Mouse (Mus musculus) kidney, adult 9 months (tissue): ENCODE data around the gene Gm20388.

Experiments used
- DNase-seq: peaks from one replicate; pipeline ENCODE4 v3.0.0; 2022

The Gm20388 gene

GRCm38 (mm10) chr8:120208113-120208512 lies 297.5 kb downstream of the Gm20388 start:
- no peak for DNase-seq

DNA sequence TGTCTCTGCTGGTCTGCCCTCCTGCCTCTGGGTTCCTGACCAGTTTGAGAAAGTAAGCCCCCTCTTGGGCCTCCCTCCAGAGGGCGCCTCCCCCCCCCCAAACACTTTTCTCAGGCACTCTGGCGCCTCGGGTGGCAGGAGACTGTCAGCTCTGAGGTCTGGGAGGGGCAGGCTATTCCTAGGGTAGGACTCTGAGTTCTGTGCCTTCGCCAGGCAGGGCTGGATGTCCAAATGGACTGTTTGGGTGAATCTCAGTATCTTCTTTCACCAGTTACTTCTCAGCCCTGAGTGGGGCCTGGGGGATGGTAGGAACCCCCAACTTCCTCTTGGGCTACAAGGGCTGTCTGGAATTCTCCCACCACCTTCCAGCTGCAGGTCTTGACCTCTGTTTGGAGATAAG lies 300.7 kb downstream of the Gm20388 start:
- DNase-seq: no peak

GRCm38 (mm10) chr8:120212596-120212995 lies 302.0 kb downstream of the Gm20388 start:
- DNase-seq: no peak

DNA sequence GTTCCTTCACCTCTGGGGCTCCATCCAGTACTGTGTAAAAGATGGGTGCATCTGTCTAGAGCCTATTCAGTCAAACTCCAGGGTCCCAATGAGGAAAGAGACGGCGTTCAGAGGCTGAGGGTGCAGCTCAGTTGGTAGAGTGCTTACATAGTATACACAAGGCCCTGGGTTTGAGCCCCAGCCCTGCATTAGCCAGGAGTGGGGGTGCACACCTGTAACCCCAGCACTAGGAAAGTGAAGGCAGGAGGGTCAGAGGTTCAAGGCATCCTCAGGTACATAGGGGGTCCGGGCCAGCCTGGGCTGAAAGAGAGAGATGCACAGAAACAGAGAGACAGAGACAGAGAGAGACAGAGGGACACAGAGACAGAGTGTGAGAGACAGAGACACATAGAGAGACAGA lies 302.6 kb downstream of the Gm20388 start:
- DNase-seq: no peak

DNA sequence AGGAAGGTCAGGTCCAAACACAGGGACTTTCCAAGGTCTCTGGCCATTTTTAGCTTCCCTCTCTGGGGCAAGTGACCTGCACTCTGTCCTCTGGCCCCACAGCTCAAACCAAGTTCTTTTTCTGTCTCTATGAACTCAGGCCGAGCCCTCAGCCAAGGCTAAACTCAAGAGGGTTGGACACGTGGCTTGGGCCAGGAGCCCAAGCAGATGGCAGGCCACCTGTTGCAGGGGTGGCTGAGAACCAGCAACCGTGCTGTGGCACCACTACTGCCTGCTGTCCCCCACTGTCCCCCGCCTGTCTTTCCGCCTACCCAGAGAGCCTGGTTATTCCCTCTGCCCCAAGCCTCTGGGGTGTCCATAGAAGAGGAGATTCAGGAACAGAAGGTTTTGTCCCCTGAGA lies 303.3 kb downstream of the Gm20388 start:
- DNase-seq: no peak

- DNase-seq: no peak
These were observed 304.9 kb downstream of the Gm20388 start for GRCm38 (mm10) chr8:120215416-120216141.

GRCm38 (mm10) chr8:120216855-120217830 lies 306.5 kb downstream of the Gm20388 start:
- DNase-seq: peak; percentile 40

- DNase-seq: no peak
These were observed 311.9 kb downstream of the Gm20388 start for GRCm38 (mm10) chr8:120222548-120222947.

GRCm38 (mm10) chr8:120224521-120225420 lies 314.1 kb downstream of the Gm20388 start:
- no peak for DNase-seq

- no peak for DNase-seq
These were observed 314.9 kb downstream of the Gm20388 start for GRCm38 (mm10) chr8:120225421-120226151.

- no peak for DNase-seq
These were observed 316.3 kb downstream of the Gm20388 start for GRCm38 (mm10) chr8:120226700-120227577.

DNA sequence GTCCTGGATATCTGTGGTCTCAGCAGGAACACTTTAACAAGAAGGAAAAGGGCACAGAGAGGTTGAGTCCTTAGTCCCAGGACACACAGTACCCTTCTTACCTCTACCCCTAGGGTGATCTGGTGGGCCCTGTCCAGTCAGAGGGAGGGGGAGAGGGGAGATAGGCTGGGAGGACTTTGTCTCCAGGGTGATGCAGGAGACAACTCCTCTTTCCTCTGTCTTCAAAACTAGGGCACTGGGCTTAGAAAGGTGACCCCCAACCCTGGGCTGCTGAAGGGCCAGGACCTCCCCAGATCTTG lies 316.9 kb downstream of the Gm20388 start:
- DNase-seq: no peak

DNA sequence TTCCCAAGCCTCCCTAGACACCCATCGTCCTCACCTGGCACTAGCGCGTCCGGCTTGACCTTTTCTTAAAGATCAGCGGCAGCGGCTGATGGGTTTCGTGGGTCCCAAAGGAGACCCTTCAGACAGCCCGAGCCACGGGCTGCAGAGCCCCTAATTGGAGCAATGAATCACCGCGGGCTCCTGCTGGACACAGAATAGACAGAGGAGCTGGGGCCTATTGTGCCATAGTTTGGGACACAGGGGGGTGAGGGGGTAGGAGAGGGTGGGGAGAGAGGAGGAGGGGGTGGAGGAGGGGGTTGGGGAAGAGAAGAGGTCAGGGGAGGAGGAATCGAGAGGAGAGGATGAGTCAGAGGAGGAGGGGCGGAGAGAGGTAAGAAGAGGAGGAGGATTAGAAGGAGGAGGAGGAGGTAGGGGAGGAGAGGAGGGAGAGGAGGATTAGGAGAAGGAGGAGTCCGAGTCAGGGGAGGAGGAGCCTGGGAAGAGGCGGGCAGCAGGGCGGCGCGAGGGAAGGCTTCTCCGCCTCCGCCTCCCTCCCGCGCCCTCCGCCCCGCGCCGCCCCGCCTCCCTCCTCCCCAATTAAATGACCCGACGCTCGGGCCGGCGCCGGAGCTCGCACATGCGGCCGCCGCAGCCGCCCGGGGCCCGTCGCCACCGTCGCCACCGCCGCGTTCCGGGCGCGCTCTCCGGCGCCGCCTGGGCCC lies 317.4 kb downstream of the Gm20388 start, which contains the start of gene Gse1:
Gene Gse1 (plus strand): TSS at position 566 of the 701 bp plus-strand sequence.
- DNase-seq: peak; percentile 75

- no peak for DNase-seq
These were observed 318.3 kb downstream of the Gm20388 start for GRCm38 (mm10) chr8:120228781-120229573.

DNA sequence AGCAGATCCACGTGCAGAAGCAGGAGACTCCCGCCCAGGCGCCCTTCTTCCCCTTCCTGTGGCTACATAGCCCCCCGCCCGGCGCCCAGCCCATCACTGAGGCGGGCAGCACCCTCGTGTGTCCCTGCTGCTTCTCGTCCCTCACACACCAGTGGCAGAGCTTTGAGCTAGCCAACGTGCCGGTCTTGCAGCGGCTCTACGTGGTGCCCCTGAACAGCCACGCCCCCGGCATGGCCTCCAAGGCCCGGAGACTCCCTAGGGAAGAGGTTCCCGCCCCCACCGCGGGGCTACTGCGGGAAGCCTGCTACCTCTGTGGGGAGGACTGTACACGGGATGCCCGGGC lies 318.9 kb downstream of the Gm20388 start:
- DNase-seq: no peak

DNA sequence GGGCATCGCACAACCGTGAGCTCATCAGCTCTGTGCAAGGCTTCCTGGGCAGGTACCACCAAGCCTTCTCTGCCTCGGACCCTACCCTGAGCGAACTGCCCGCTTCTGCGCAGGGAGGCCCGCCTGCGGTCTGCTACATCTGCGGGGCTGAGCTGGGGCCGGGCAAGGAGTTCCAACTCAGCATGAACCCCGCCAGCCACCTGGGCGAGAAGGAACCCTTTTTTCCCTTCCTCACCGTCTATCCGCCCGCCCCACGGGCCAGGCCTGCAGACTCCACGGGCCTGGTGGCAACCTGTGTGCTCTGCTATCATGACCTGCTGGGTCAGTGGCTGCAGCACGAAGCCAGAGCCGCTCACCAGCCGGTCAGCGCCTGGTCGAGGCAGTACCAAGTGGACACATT lies 319.4 kb downstream of the Gm20388 start:
- no peak for DNase-seq

DNA sequence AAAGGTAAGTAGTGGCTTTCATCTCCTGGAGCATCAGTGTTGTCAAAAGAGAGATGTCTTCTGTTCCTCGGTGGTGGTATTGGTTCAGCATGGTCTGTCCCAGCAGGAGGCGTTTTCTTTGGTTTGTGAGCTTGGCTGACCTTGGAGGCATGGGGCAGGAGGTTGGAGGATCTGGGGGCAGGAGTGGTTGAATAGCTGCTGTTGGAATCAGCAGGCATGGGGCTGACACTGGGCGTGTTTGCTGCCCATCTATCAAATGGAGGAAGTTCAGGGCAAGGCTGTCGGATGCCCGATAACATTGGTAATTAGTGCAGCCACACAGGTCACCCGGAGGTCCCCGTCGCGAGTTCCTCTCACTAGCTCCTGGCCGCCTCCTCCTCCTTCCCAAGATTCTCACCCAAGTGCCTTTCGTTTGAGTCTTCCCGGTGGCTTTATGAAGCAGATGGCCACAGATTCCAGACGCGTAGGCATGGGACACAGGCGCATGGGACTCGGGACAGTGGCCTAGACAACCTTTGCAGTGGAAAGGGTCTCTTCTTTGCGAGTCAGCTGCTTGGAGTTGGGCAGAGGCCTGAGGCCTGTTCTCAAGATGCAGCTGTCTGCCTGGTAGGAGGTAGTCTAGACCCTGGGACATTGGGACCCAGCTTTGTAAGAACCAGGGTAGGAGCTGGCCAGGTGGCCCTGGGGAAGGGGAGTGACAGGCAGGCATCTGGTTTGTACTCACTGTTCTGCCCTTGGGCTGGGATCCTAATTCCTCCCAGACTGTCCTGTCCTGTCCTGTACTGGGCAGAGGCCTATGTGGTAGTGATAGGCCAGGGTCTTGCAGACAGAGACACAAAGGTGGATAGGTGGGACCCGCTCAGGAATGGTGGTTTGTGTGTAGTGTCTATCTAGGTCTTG lies 320.3 kb downstream of the Gm20388 start:
- DNase-seq: peak; percentile 53

GRCm38 (mm10) chr8:120231870-120232269 lies 321.2 kb downstream of the Gm20388 start:
- DNase-seq: no peak

DNA sequence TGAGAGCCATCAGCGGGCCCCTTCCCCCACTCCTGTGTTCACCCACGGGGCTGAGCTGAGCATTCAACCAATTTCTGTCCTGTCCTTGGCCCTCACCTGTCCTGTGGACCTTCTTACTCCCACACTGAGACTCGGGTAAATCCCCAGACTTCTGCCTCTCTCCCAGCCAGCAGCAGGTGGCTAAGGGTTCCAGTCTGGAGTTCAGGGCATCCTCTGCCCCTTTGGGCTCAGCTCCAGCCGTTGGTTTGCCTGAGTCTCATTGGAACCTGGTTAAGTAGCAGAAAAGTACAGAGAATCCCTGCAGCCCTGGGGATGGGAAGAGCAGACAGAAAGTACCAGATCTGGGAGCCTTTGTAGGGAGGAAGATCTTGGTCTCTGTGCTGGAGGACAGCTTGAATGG lies 321.8 kb downstream of the Gm20388 start:
- no peak for DNase-seq
